In the genomic region with DNA sequence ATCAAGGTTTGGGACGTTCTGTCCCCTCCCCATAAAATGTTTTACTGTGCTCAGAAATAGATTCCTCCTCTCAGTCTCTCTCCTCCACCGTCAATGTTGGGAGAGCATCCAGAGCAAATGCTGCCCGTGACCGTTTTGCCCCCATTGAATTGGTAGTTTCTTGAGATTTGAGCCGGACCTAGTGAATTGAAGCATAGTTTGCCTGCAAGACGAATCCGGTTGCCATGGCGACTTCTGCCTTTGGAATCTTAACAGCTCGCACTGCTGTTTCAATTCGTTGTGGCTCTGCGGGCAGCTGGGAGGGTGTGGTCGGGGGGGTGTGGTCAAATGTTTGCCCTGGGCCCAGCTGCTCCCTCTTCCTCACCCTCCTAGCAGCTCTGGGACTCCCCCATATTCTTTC, we compare ENCODE assay signal across 8 mouse cellular contexts. TPM values are rescaled to one million over a fixed set of nuclear protein-coding genes. Genes with fewer than 3 reads are reported as not detected.
A peak's percentile ranks its signal among the peaks of the same experiment; 100 is the strongest.
DNase-seq lines count a peak whose midpoint lies in the region; ATAC-seq lines count a peak whose summit lies in the region.

No protein-coding gene starts in this region.

- DNase-seq in CD4-positive, CD25-positive, alpha-beta regulatory T cell, adult 2 months (ENCODE audit: low read depth, low spot score), result peak; percentile 57
- DNase-seq in embryo, embryonic 11 days, result peak; percentile 94
- peak; percentile 75 for DNase-seq in gastrocnemius, postnatal 14 days
- peak; percentile 71 for DNase-seq in induced T-regulatory cell, adult 2 months (ENCODE audit: low read depth)
- peak; percentile 78 to 80 for DNase-seq in left cerebral cortex, postnatal 25 days (ENCODE audit: low spot score in 2 of 2)
- DNase-seq in right cerebral cortex, postnatal 4 days, result peak; percentile 74

- no peak for ATAC-seq in CD4-positive, CD25-positive, alpha-beta regulatory T cell, adult 4 months
- ATAC-seq in megakaryocyte-erythroid progenitor cell, adult 5-6 weeks (replicated peaks; ENCODE audit: low FRiP score, low TSS enrichment, poor library complexity, severe bottlenecking), result peak; percentile 60

- intact Hi-C loops in gastrocnemius, postnatal 14 days (cut with DNase I; ENCODE audit: low total_unique reads), result loop anchor here (10.0 kb wide), 1 partner anchor 53 kb away; no protein-coding TSS in a partner anchor
- intact Hi-C loops in left cerebral cortex, postnatal 25 days (cut with DNase I), result loop anchor here (5.0 kb wide), 2 partner anchors 50 to 75 kb away; no protein-coding TSS in a partner anchor

RNA-seq across cellular contexts. Expression of a gene that starts 1.3 kb away (rescaled TPM):
- polyA plus RNA-seq in CD4-positive, CD25-positive, alpha-beta regulatory T cell, adult 4 months (2017; shearing (Covaris generic)), result 1 to 10 TPM; 1.8 to 3.0 TPM
- 10 to 100 TPM; 12.5 to 16.1 TPM for total RNA-seq in gastrocnemius, postnatal 14 days (2021)
- total RNA-seq in left cerebral cortex, postnatal 25 days (2021), result 10 to 100 TPM; 53.7 to 54.7 TPM
- 34.9 and 41.6 TPM in 2 replicates for total RNA-seq in megakaryocyte-erythroid progenitor cell, adult 5-6 weeks (2014; fragmentation: Nextera tagmentation)
- 36.5 and 45.9 TPM in 2 replicates for total RNA-seq in megakaryocyte-erythroid progenitor cell, adult 5-6 weeks (2017)
